Mouse (Mus musculus) ovary, postnatal 36 days (tissue): Measurements from ENCODE around the gene Rab11fip4.

Experiments
- DNase-seq: peaks from one replicate; pipeline ENCODE4 v3.0.0; 2022; ENCODE audit warnings: low spot score, mixed read lengths

The Rab11fip4 gene

GRCm38 (mm10) chr11:79738725-79739558 is 147.9 kb downstream of the Rab11fip4 start:
- peak; percentile 28 for DNase-seq

GRCm38 (mm10) chr11:79740740-79741512 is 149.9 kb downstream of the Rab11fip4 start:
- DNase-seq, result no peak

GRCm38 (mm10) chr11:79746552-79747102 is 155.6 kb downstream of the Rab11fip4 start:
- DNase-seq, result no peak
